In the genomic region with DNA sequence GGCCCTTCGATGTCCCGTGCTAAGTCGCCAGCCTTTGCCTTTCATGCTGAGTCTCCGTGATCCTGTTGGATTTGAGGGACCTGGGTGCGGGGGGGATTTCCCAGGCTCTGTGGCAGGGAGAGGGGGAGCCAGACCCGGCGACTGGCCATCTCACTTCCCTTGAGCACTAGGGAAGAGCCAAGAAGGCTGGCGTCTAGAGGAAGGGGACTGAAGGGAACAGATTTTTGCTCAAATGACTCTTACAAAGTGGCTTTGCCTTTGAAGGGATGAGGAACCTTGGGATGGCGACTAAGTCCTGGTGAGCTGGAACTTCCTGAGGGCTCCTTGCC, we compare ENCODE assay signal across 8 mouse cellular contexts. TPM values are rescaled to one million over a fixed set of nuclear protein-coding genes. Genes with fewer than 3 reads are reported as not detected.
DNase-seq lines count a peak whose midpoint lies in the region; ATAC-seq and TF ChIP-seq lines count a peak whose summit lies in the region.

No protein-coding gene starts in this region.

- H3K36me3 ChIP-seq in ES-Bruce4 (ENCODE audit: control insufficient read depth, insufficient read depth, low read length, poor library complexity, severe bottlenecking), result no peaks in the 10 kb centered on the region
- H3K36me3 ChIP-seq in heart, embryonic 14.5 days (ENCODE audit: control insufficient read depth, insufficient read depth, low read length), result no peaks in the 10 kb centered on the region
- no peaks in the 10 kb centered on the region for H3K36me3 ChIP-seq in liver, postnatal 0 days (replicated peaks; ENCODE audit: insufficient read depth, low read length)

- peak; percentile 2 for DNase-seq in gastrocnemius, adult 18-20 months (ENCODE audit: low spot score)
- no peak for DNase-seq in gastrocnemius, postnatal 14 days
- no peak for DNase-seq in liver, postnatal 0 days
- no peak for DNase-seq in left cerebral cortex, postnatal 14 days (ENCODE audit: low spot score in 2 of 2)
- DNase-seq in layer of hippocampus, postnatal 36 days, result no peak
- DNase-seq in layer of hippocampus, adult 9-11 months, result no peak

- no peak for TF ChIP-seq POLR2A in ES-Bruce4 (IDR thresholded peaks at IDR 0.05; ENCODE audit: insufficient read depth, low read length)

- no peak for TF ChIP-seq CTCF in ES-Bruce4 (IDR thresholded peaks at IDR 0.05; ENCODE audit: low read depth, low read length)
- no peak for TF ChIP-seq CTCF in liver, postnatal 0 days (IDR thresholded peaks at IDR 0.05; ENCODE audit: low read depth)

- H3K9me3 ChIP-seq in ES-Bruce4 (replicated peaks; ENCODE audit: control insufficient read depth, insufficient read depth, low read length, poor library complexity, severe bottlenecking), result no peaks in the 10 kb centered on the region
- H3K9me3 ChIP-seq in heart, embryonic 14.5 days (ENCODE audit: control insufficient read depth, low read length), result no peaks in the 10 kb centered on the region
- H3K9me3 ChIP-seq in liver, postnatal 0 days (ENCODE audit: low read length), result no peaks in the 10 kb centered on the region

- H3K4me1 ChIP-seq in ES-Bruce4 (ENCODE audit: control insufficient read depth, insufficient read depth, low read length), result no peaks in the 10 kb centered on the region
- peaks cover 0 to 2% of the 10 kb centered on the region in 2 experiments; a peak in 2 of 4 replicates for H3K4me1 ChIP-seq in heart, embryonic 14.5 days (ENCODE audit: control insufficient read depth in 2 of 2, insufficient read depth in 2 of 2, low read length in 2 of 2)
- H3K4me1 ChIP-seq in liver, postnatal 0 days (ENCODE audit: insufficient read depth), result no peaks in the 10 kb centered on the region

- intact Hi-C loops in gastrocnemius, postnatal 14 days (cut with DNase I; ENCODE audit: low total_unique reads), result no loop called here
- intact Hi-C loops in left cerebral cortex, postnatal 14 days (cut with DNase I), result no loop called here

- H3K27me3 ChIP-seq in ES-Bruce4 (ENCODE audit: control insufficient read depth, insufficient read depth, low read length, poor library complexity, severe bottlenecking), result no peaks in the 10 kb centered on the region
- H3K27me3 ChIP-seq in heart, embryonic 14.5 days (ENCODE audit: control insufficient read depth, insufficient read depth, low read length), result no peaks in the 10 kb centered on the region
- H3K27me3 ChIP-seq in liver, postnatal 0 days (ENCODE audit: insufficient read depth, low read length), result no peaks in the 10 kb centered on the region

- TF ChIP-seq EP300 in ES-Bruce4 (IDR thresholded peaks at IDR 0.05; ENCODE audit: insufficient read depth, low read depth, low read length), result no peak
- no peak for TF ChIP-seq EP300 in liver, postnatal 0 days (IDR thresholded peaks at IDR 0.05; ENCODE audit: low read depth)

- WGBS in heart, embryonic 14.5 days, result 17% methylated on average over 9 of the region's 9 CpGs
- WGBS in liver, postnatal 0 days (ENCODE audit: insufficient replicate concordance), result 21% methylated on average over 9 of the region's 9 CpGs

- H3K4me3 ChIP-seq in ES-Bruce4 (ENCODE audit: low read depth, low read length), result peak overlapping the region; percentile 69
- H3K4me3 ChIP-seq in heart, embryonic 14.5 days (ENCODE audit: control insufficient read depth in 1 of 2, insufficient read depth in 1 of 2, low read depth in 1 of 2, low read length in 2 of 2), result peak overlapping the region; percentile 55 to 82
- H3K4me3 ChIP-seq in liver, postnatal 0 days (ENCODE audit: low read depth, low read length), result peak overlapping the region; percentile 53

- H3K4me2 ChIP-seq in heart, embryonic 14.5 days (ENCODE audit: low read length), result peak overlapping the region; percentile 55
- peak overlapping the region; percentile 62 for H3K4me2 ChIP-seq in liver, postnatal 0 days (ENCODE audit: low read depth, low read length)

- peak overlapping the region; percentile 53 for H3K9ac ChIP-seq in ES-Bruce4 (ENCODE audit: low read depth, poor library complexity, severe bottlenecking)
- H3K9ac ChIP-seq in heart, embryonic 14.5 days (ENCODE audit: low read length), result peak overlapping the region; percentile 75
- H3K9ac ChIP-seq in liver, postnatal 0 days (replicated peaks), result peak overlapping the region; percentile 55

- no peak; the same call in 1 of the 2 replicates for ATAC-seq in heart, embryonic 14.5 days (ENCODE audit: insufficient number of reproducible peaks, insufficient read depth, low FRiP score, low read depth)
- ATAC-seq in liver, postnatal 0 days, result no peak

- H3K27ac ChIP-seq in ES-Bruce4 (ENCODE audit: insufficient read depth, low read length), result no peak overlapping the region
- peak overlapping the region; percentile 29 to 41; a peak in 2 of 4 replicates for H3K27ac ChIP-seq in heart, embryonic 14.5 days (replicated peaks in 1 of 2; ENCODE audit: control insufficient read depth in 1 of 2, insufficient read depth in 1 of 2, low read depth in 2 of 2, low read length in 2 of 2)
- H3K27ac ChIP-seq in liver, postnatal 0 days (ENCODE audit: low read depth), result peak overlapping the region; percentile 66

RNA-seq across cellular contexts. Expression of gene Il13ra1, which starts 0.5 kb away (rescaled TPM):
- total RNA-seq in gastrocnemius, adult 18-20 months (2021), result 1 to 10 TPM; 1.1 to 1.6 TPM
- 1 to 10 TPM; 3.6 to 6.7 TPM for total RNA-seq in gastrocnemius, postnatal 14 days (2021)
- 3.3 and 3.9 TPM in 2 replicates for polyA plus RNA-seq in ES-Bruce4 (2011; ENCODE audit: insufficient read depth, insufficient read length, low read depth, missing spikeins)
- polyA plus RNA-seq in heart, embryonic 14.5 days (2014; fragmentation: Nextera tagmentation; extraction: Ambion mirVana), result 36.4 and 38.1 TPM in 2 replicates
- 9.1 and 10.0 TPM in 2 replicates for polyA plus RNA-seq in liver, postnatal 0 days (2015; fragmentation: Nextera tagmentation; extraction: Ambion mirVana)
- total RNA-seq in left cerebral cortex, postnatal 14 days (2021), result 1 to 10 TPM; 4.1 to 4.5 TPM
- total RNA-seq in layer of hippocampus, postnatal 36 days (2021), result 1 to 10 TPM; 3.8 to 4.1 TPM
